Mouse (Mus musculus) myocyte (in vitro differentiated cells): ENCODE results near the gene Usf3. TPM values are rescaled to one million over a fixed set of nuclear protein-coding genes. Genes with fewer than 3 reads are reported as not detected.

Experiments
- H3K27me3 ChIP-seq: one replicate; pipeline ENCODE4 v1.6.1; 2011; ENCODE audit not compliant: control insufficient read depth, insufficient read depth, insufficient read length
- H3K36me3 ChIP-seq: one replicate; pipeline ENCODE4 v1.6.1; 2011; ENCODE audit not compliant: control insufficient read depth, insufficient read depth
- H3K4me2 ChIP-seq: one replicate; pipeline ENCODE4 v1.6.1; 2011; ENCODE audit warnings: low read depth, control low read depth
- H3K4me3 ChIP-seq: one replicate; pipeline ENCODE4 v1.5.1; 2011; ENCODE audit warnings: mild to moderate bottlenecking, control low read depth, moderate library complexity
- H3K79me2 ChIP-seq: one replicate; pipeline ENCODE4 v1.6.1; 2011; ENCODE audit not compliant: control insufficient read depth, insufficient read depth
- H3ac ChIP-seq: one replicate; pipeline ENCODE4 v1.6.1; 2011; ENCODE audit not compliant: control insufficient read depth, insufficient read length
- CEBPB ChIP-seq: IDR thresholded peaks from 2 replicates; pipeline ENCODE4 v1.6.1; 2011; ENCODE audit warnings: mild to moderate bottlenecking, moderate library complexity; ENCODE audit not compliant: poor library complexity, insufficient read depth, severe bottlenecking
- E2F4 ChIP-seq: IDR thresholded peaks from one replicate; pipeline ENCODE4 v1.6.1; 2011; ENCODE audit warnings: mild to moderate bottlenecking, control low read depth, moderate library complexity; ENCODE audit not compliant: insufficient read depth
- MAX ChIP-seq: IDR thresholded peaks from one replicate; pipeline ENCODE4 v1.6.1; 2011; ENCODE audit warnings: low read depth, mild to moderate bottlenecking, control low read depth
- MYOD1 ChIP-seq, 3 experiments: IDR thresholded peaks; one replicate each; pipeline ENCODE4 v1.6.1; 2011; ENCODE audit warnings: control low read depth in 2 of 3, low read depth in 2 of 3, mild to moderate bottlenecking in 2 of 3, moderate library complexity in 1 of 3; ENCODE audit not compliant: insufficient read length in 2 of 3, control insufficient read depth in 1 of 3
- MYOG ChIP-seq, 3 experiments: IDR thresholded peaks; one replicate each; pipeline ENCODE4 v1.6.1; 2011; ENCODE audit warnings: control low read depth in 2 of 3, low read depth in 2 of 3, mild to moderate bottlenecking in 2 of 3; ENCODE audit not compliant: insufficient read length in 2 of 3, control insufficient read depth in 1 of 3, insufficient read depth in 1 of 3
- POLR2A ChIP-seq: IDR thresholded peaks from one replicate; pipeline ENCODE4 v1.6.1; 2011; ENCODE audit warnings: low read depth, mild to moderate bottlenecking, control low read depth, moderate library complexity; ENCODE audit not compliant: insufficient read length
- POLR2AphosphoS2 ChIP-seq: IDR thresholded peaks from one replicate; pipeline ENCODE4 v1.6.1; 2011; ENCODE audit warnings: low read depth, control low read depth; ENCODE audit not compliant: insufficient read length
- REST ChIP-seq: IDR thresholded peaks from one replicate; pipeline ENCODE4 v1.6.1; 2011; ENCODE audit warnings: mild to moderate bottlenecking, control low read depth, moderate library complexity; ENCODE audit not compliant: insufficient read depth, insufficient read length
- SRF ChIP-seq: IDR thresholded peaks from one replicate; pipeline ENCODE4 v1.6.1; 2011; ENCODE audit warnings: low read depth; ENCODE audit not compliant: control insufficient read depth, insufficient read length
- TCF12 ChIP-seq: IDR thresholded peaks from one replicate; pipeline ENCODE4 v1.6.1; 2011; ENCODE audit warnings: mild to moderate bottlenecking, control low read depth; ENCODE audit not compliant: poor library complexity, insufficient read depth, severe bottlenecking
- TCF3 ChIP-seq: IDR thresholded peaks from one replicate; pipeline ENCODE4 v1.6.1; 2011; ENCODE audit warnings: low read depth, control low read depth; ENCODE audit not compliant: insufficient read length
- USF1 ChIP-seq: IDR thresholded peaks from one replicate; pipeline ENCODE4 v1.6.1; 2011; ENCODE audit warnings: low read depth, mild to moderate bottlenecking, control low read depth, moderate library complexity
- polyA plus RNA-seq: library from polyadenylated mRNA; unstranded; fragments of >200 nt; fragmentation: generic; extraction: Trizol; gene quantifications from one replicate; pipeline ENCODE4 v1.2.1, GENCODE M21; 2012; ENCODE audit warnings: missing spikeins

Gene Usf3
- polyA plus RNA-seq, 1 experiment: 3.5 TPM

DNA sequence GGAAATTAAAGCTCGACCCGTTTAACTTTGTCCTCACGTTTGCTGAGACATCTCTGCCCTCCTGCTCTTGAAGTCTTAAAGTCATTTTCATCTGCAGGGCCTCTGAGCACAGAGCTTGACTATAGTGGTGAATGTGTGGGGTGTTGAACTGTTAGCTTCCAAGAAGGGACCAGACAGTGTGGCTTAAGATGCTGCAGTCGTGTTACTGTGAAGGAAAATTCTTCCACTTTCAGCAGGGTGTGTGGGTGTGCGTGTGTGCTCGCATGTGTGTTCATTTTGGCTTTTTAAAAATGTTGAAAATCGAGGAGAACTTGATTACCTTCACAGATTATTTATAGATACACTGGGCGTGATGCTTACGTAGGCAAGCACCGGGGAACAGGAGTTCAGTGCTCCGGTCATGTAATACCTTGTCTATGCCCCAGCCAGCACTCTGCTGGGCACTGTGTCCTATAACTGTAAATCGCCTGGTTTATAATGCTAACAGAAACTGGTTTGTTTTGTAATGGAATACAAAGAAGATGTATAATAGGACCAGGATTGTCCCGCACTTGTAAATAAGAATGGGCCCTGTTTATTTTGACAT lies 53.8 kb downstream of the Usf3 start:
- no peaks in the 10 kb centered on the region for H3K79me2 ChIP-seq
- no peak overlapping the region for H3ac ChIP-seq
- no peak overlapping the region for H3K4me2 ChIP-seq
- H3K4me3 ChIP-seq: no peak overlapping the region
- TF ChIP-seq REST (no peak), TCF3 (no peak), TCF12 (no peak), SRF (no peak), MAX (no peak), CEBPB (no peak), MYOD1 (IDR thresholded peaks at IDR 0.05; ENCODE audit: control insufficient read depth in 1 of 3, insufficient read length in 2 of 3, low read depth in 2 of 3) (no peak), POLR2A (no peak), USF1 (no peak), E2F4 (no peak), POLR2AphosphoS2 (no peak), MYOG (IDR thresholded peaks at IDR 0.05; ENCODE audit: control insufficient read depth in 1 of 3, insufficient read depth in 1 of 3, insufficient read length in 2 of 3, low read depth in 2 of 3) (no peak)
- no peaks in the 10 kb centered on the region for H3K27me3 ChIP-seq
- H3K36me3 ChIP-seq: no peaks in the 10 kb centered on the region

DNA sequence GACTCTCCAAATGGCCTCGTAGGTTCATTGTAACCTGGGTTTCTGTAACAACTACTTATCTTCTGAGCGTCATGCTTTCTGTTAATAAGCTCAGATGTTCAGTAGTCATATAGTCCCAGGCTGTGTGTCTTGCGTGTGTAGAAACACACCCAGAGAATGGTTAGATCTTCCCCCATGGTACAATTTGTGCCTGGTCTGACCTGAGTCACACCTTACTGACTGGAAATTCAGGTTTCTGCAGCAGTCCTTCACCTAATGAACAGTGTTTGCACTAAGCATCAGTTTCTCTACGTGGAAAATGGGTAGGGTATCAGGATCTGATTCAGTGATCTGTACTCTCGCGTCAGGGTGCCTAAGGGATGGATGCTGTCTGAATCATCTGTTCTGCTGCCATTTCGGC lies 60.0 kb downstream of the Usf3 start:
- H3K27me3 ChIP-seq: no peaks in the 10 kb centered on the region
- H3K79me2 ChIP-seq: no peaks in the 10 kb centered on the region
- TF ChIP-seq SRF (no peak), REST (no peak), TCF12 (no peak), CEBPB (no peak), POLR2A (no peak), TCF3 (no peak), MYOD1 (IDR thresholded peaks at IDR 0.05; ENCODE audit: control insufficient read depth in 1 of 3, insufficient read length in 2 of 3, low read depth in 2 of 3) (no peak), USF1 (no peak), MAX (no peak), POLR2AphosphoS2 (no peak), E2F4 (no peak)
- H3K36me3 ChIP-seq: no peaks in the 10 kb centered on the region
- H3K4me3 ChIP-seq: no peak overlapping the region
- H3ac ChIP-seq: no peak overlapping the region
- H3K4me2 ChIP-seq: no peak overlapping the region

DNA sequence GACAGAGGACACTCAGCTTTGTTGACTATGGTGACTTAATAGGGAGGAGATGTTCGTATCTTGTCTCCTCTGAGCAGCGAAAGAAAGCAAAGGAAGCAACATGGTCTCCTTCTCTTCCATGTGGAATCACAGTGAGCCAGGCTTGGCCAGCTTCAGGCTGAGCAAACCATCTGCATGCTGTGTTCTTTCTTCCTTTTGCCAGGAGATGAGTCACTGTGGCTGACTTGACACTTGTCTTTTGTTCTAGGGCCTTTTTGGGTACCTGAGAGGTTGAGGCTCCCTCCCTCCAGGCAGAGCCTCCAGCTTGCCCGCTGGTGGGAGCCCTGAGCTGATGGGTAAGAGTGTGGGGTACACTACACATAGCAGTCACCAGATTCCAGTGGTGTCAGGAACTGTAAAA lies 64.8 kb downstream of the Usf3 start:
- no peaks in the 10 kb centered on the region for H3K27me3 ChIP-seq
- no peaks in the 10 kb centered on the region for H3K36me3 ChIP-seq
- H3ac ChIP-seq: no peak overlapping the region
- TF ChIP-seq MYOD1 (IDR thresholded peaks at IDR 0.05; ENCODE audit: control insufficient read depth in 1 of 3, insufficient read length in 2 of 3, low read depth in 2 of 3) (peak in 1 of 3 experiments; percentile 37), TCF12 (no peak), E2F4 (no peak), TCF3 (no peak), POLR2AphosphoS2 (no peak)
- H3K79me2 ChIP-seq: no peaks in the 10 kb centered on the region
- H3K4me3 ChIP-seq: no peak overlapping the region
- H3K4me2 ChIP-seq: peak overlapping the region; percentile 60

DNA sequence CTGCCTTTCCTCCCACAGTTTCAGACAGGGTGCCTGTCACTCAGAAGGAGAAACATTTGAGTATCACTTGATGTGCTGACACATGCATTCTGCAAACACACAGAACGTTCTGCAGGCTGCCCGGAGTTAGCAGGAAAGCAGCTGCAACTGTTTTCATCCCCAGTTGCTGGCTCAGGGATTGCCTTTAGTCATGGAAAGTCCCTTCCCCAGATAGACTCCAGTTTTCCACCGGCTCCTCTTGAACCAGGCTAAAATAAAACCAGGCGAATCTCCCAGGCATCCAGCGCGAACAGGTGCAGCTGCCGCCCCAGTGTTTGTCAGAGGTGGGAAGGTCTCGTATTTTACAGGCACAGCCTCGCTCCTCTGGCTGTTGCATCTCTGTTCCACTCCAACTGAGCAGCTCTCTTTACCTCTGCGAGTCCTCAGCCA lies 65.8 kb downstream of the Usf3 start:
- Histone ChIP-seq H3K27me3 (no peaks in the 10 kb centered on the region), H3K4me2 (peak overlapping the region; percentile 60), H3ac (no peak overlapping the region), H3K4me3 (no peak overlapping the region), H3K79me2 (no peaks in the 10 kb centered on the region), H3K36me3 (no peaks in the 10 kb centered on the region)
- TF ChIP-seq MAX (no peak), USF1 (no peak), SRF (no peak), E2F4 (no peak), POLR2A (no peak), POLR2AphosphoS2 (no peak), MYOD1 (IDR thresholded peaks at IDR 0.05; ENCODE audit: control insufficient read depth in 1 of 3, insufficient read length in 2 of 3, low read depth in 2 of 3) (peak; percentile 57 to 92 (median 88)), CEBPB (no peak), MYOG (IDR thresholded peaks at IDR 0.05; ENCODE audit: control insufficient read depth in 1 of 3, insufficient read depth in 1 of 3, insufficient read length in 2 of 3, low read depth in 2 of 3) (peak in 2 of 3 experiments; percentile 77 to 97), TCF3 (no peak), TCF12 (peak; percentile 82), REST (no peak)

DNA sequence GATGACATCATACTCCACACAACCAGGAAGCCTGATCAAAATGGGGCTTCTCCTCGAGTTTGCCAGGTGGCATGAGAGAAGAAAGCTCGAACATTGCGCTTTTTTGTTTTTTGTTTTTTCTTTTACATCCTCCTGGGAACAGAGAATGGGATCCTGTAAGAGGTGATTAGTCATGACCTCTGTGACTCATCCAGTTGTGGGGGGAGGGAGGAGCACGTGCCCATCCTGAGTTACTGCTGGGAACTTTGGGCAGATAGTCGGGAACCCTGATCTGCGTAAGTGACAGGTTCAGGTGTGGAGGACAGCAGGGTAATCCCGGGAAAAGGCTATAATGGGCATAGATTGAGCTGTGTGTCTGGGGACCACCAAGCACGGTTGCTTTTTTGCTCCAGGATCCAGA lies 67.4 kb downstream of the Usf3 start:
- H3K27me3 ChIP-seq: no peaks in the 10 kb centered on the region
- no peak overlapping the region for H3K4me2 ChIP-seq
- H3K79me2 ChIP-seq: no peaks in the 10 kb centered on the region
- TF ChIP-seq USF1 (peak; percentile 78), POLR2A (no peak), POLR2AphosphoS2 (no peak), SRF (no peak), CEBPB (no peak)
- no peaks in the 10 kb centered on the region for H3K36me3 ChIP-seq
- no peak overlapping the region for H3ac ChIP-seq
- no peak overlapping the region for H3K4me3 ChIP-seq
